Mouse (Mus musculus) heart, postnatal 25 days (tissue): Measurements from ENCODE around the gene 4930579F01Rik. TPM values are rescaled to one million over a fixed set of nuclear protein-coding genes. Genes with fewer than 3 reads are reported as not detected.
"Not testable (repeated sequence)": the region's sequence is repeated elsewhere in the genome, so short reads cannot be mapped to it uniquely, and the experiment has no call there.

Source experiments
- DNase-seq: peaks from one replicate; pipeline ENCODE4 v3.0.0; 2022; ENCODE audit warnings: low spot score
- intact Hi-C: fragments of 180-260 bp; cut with DNase I; formaldehyde crosslinking; loops from one replicate; pipeline ENCODE4 v1.15.1; 2025
- total RNA-seq, 2 experiments: library from RNA; stranded (reverse); gene quantifications; 2 replicates each; pipeline ENCODE4 v1.2.3; 2021

4930579F01Rik gene
- total RNA-seq, 2 experiments from 2014 or later, result not detected

GRCm38 (mm10) chr3:138161623-138162022 is 32.0 kb downstream of the 4930579F01Rik start:
- intact Hi-C loops, result no loop called here
- DNase-seq, result no peak

GRCm38 (mm10) chr3:138156651-138157050 is 37.0 kb downstream of the 4930579F01Rik start:
- intact Hi-C loops, result no loop called here
- DNase-seq, result no peak

- intact Hi-C loops, result no loop called here
- DNase-seq, result no peak
Observed at GRCm38 (mm10) chr3:138155062-138155461, 38.6 kb downstream of the 4930579F01Rik start.

- DNase-seq, result no peak
- intact Hi-C loops, result no loop called here
Observed at GRCm38 (mm10) chr3:138148811-138149210, 44.8 kb downstream of the 4930579F01Rik start.

- intact Hi-C loops, result loop anchor here (1.0 to 5.0 kb wide), 4 partner anchors 77 to 364 kb away; partner anchors contain the start of genes 1110002E22Rik, Gm5105 and Lamtor3
- peak; percentile 17 for DNase-seq
Observed at GRCm38 (mm10) chr3:138144642-138145171, 48.9 kb downstream of the 4930579F01Rik start, which contains the start of gene Mttp. Mttp (minus strand) TSS chr3:138144968.

GRCm38 (mm10) chr3:138144060-138144641 is 49.5 kb downstream of the 4930579F01Rik start:
- intact Hi-C loops, result loop anchor here (2.0 to 5.0 kb wide), 3 partner anchors 77 to 363 kb away; partner anchors contain the start of genes 1110002E22Rik, Gm5105 and Lamtor3
- no peak for DNase-seq

GRCm38 (mm10) chr3:138143315-138144059 is 50.1 kb downstream of the 4930579F01Rik start, which contains the start of gene Trmt10a:
Trmt10a (plus strand) TSS chr3:138143448.
- DNase-seq, result peak; percentile 95
- intact Hi-C loops, result loop anchor here (2.0 to 5.0 kb wide), 3 partner anchors 76 to 363 kb away; partner anchors contain the start of genes 1110002E22Rik, Gm5105 and Lamtor3

GRCm38 (mm10) chr3:138142733-138143314 is 50.8 kb downstream of the 4930579F01Rik start:
- no peak for DNase-seq
- intact Hi-C loops, result loop anchor here (1.0 to 5.0 kb wide), 2 partner anchors 76 to 276 kb away; partner anchors contain the start of genes 1110002E22Rik, Dnajb14 and Gm5105

GRCm38 (mm10) chr3:138142052-138142732 is 51.4 kb downstream of the 4930579F01Rik start:
- intact Hi-C loops, result loop anchor here (1.0 to 5.0 kb wide), 2 partner anchors 75 to 275 kb away; partner anchors contain the start of genes 1110002E22Rik, Dnajb14 and Gm5105
- DNase-seq, result no peak

GRCm38 (mm10) chr3:138139663-138140062 is 54.0 kb downstream of the 4930579F01Rik start:
- DNase-seq, result no peak
- intact Hi-C loops, result loop anchor here (5.0 kb wide), 1 partner anchor 72 kb away; the partner anchor contains the start of genes 1110002E22Rik and Gm5105

GRCm38 (mm10) chr3:138138146-138138545 is 55.5 kb downstream of the 4930579F01Rik start:
- intact Hi-C loops, DNase-seq: not testable (repeated sequence)

- no peak for DNase-seq
- intact Hi-C loops, result no loop called here
Observed at GRCm38 (mm10) chr3:138134528-138134927, 59.1 kb downstream of the 4930579F01Rik start.

GRCm38 (mm10) chr3:138133916-138134315 is 59.7 kb downstream of the 4930579F01Rik start:
- no peak for DNase-seq
- intact Hi-C loops, result no loop called here

- intact Hi-C loops, result no loop called here
- no peak for DNase-seq
Observed at GRCm38 (mm10) chr3:138133463-138133862, 60.2 kb downstream of the 4930579F01Rik start.

GRCm38 (mm10) chr3:138131168-138131567 is 62.5 kb downstream of the 4930579F01Rik start:
- intact Hi-C loops, result no loop called here
- no peak for DNase-seq

- DNase-seq, result no peak
- intact Hi-C loops, result no loop called here
Observed at GRCm38 (mm10) chr3:138130692-138131091, 62.9 kb downstream of the 4930579F01Rik start.

GRCm38 (mm10) chr3:138129110-138129509 is 64.5 kb downstream of the 4930579F01Rik start:
- no peak for DNase-seq
- intact Hi-C loops, result no loop called here

GRCm38 (mm10) chr3:138123842-138124241 is 69.8 kb downstream of the 4930579F01Rik start:
- intact Hi-C loops, result no loop called here
- no peak for DNase-seq

GRCm38 (mm10) chr3:138121461-138121860 is 72.2 kb downstream of the 4930579F01Rik start:
- DNase-seq, result no peak
- intact Hi-C loops, result no loop called here
